Mouse (Mus musculus) retina, postnatal 7 days (tissue): ENCODE results near the gene Sox5.

Source experiments
- DNase-seq: peaks from one replicate; pipeline ENCODE4 v3.0.0-alpha.2; 2012; ENCODE audit warnings: low read depth, low spot score

The Sox5 gene

DNA sequence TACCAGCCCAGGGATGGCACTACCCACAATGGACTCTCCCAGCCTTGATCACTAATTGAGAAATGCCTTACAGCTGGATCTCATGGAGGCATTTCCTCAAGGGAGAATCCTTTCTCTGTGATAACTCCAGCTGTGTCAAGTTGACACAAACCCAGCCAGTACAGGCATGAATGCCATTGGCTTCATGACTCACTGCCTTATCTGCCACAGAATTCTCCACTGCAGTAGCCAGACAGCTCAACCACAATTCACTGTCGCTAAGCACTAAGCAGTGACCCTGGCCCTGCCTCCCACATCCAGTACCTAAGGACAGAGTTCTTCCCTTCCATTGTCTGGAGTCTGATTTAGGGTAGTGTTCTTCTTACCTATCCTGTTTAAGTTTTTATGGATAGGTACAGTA is 65.4 kb downstream of the Sox5 start:
- DNase-seq = no peak

DNA sequence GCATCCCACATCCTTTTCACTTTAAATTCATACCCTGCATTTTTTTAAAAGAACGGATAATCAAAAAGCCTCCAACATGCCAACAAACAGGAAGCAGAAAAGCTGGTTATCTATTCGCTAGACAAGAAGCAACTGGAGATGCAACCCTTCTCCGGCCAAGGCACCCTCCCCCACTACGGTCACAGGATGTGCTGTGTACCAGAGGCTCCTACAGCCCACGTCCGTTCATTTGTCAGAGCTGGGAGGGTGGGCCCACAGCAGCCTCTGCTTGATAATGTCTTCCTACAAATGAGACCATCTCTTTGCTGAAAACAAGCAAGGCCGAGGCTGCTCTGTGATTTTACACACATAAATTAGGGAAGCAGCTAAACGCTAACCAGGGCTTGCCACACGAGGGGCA is 69.9 kb downstream of the Sox5 start:
- no peak for DNase-seq

DNA sequence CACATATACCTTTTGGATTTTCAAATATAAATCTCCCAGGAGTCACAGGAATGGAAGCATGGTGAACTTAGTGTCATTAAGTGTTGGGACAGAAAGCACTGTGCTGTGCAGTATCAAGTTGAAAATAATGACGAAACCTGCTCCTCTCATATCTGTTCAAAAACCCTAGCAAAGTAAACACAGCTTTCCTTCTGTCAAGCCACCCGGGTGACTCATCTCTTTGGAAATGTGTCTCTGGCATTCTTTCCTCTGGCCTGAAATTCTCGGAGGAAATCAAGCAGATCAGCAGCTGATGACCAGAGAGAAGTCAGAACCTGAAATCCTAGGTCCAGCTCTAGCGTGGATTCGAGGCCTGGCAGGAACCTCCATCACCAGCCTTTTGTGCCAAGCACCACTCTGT is 71.0 kb downstream of the Sox5 start:
- DNase-seq = no peak

DNA sequence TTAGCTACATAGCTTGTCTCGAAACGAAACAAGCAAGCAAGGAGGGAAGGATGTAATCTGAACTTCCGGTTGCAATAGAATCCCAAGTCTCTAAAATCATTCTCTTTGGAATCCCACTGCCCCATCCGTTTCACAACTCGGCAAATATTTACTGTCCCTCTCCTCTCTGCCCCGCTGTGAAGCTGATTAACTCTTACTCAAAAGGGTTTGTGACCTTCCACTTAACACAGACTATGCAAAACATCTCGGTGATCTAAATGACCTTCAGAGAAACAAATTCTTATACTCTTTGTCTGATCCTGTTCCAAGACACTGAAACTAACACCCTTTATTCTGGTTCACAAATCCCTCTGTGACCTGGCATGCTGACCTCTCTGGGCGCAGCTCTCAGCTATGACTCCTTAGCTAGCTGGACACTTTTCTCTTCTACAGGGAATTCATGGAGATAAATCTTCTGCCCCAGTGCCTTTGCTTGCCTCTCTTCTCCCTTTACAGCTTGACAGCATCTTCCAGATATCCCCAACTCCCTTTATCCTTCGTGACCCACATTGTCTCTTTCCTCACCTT is 72.1 kb downstream of the Sox5 start:
- no peak for DNase-seq

DNA sequence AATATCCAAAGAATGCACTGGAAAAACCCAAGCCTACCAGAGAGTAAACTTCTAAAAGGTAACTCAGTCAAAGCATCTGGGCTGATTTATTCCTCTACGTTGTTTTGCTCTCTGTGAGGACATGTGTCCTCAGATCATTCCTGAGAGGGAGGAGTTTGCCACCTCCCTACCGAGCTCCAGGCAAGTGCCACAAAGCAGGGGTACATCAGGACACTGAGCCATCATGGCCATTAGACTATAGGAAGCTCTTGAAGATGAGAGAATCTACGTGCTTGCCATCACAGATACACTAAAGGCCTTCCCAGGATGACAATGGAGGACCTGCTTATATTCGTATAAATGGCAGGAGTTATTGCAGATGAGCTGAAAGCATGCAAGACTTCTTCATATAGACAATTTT is 73.4 kb downstream of the Sox5 start:
- no peak for DNase-seq

DNA sequence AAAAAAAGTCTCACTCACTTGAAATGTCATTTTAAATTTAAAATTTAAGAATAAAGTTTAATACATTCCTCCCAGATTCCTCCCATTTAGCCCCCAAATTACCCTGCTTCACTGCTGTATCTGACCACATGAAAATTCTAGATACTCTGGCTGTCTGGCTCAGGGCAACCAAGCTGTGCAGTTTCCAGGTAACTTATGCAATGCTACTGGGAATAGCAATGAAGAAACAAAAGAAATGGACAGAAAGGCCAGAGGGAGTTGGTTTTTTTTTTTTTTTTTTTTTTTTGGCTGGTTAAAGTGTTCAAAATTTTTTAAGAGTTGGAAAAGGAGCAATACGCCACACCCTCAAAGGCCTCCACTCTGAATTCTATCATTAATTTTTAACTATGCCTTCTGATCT is 73.8 kb downstream of the Sox5 start:
- DNase-seq = no peak

DNA sequence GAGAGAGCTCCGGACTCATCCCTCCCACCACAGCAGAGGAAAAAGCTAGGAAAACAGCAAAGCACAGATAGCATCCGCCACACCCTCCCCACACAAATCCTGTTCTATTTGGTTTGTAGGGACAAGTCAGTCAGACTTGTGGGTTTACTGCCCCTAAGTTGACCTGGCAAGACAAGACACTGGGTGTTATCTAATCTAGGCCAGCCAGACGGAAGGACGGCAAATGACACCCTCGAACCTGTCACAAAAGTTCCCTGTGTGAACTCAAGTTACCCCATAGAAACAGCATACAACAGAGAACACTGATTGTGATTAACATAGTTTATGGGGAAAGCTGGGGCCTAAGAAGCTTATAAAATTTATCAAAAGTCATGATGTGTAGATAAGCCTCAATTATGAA is 76.8 kb downstream of the Sox5 start:
- no peak for DNase-seq

DNA sequence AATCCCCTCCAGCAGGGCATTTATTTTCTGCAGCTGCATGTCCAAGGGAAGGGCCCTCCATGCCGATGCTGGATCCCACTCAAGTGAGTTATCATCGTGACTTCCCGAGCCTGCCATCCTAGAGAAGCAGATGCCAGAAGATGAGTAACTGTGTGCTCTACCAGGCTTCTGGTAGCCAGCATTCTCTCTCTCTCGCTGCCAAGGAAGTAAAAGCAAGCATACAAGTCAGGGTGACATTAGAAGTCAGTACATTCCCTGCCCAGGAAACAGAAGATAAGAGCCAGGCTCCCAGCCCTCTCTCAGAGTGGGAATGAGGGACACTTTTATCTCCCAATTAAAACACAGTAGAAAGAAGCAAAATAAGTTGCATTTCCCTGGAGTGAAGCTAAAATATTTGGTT is 86.1 kb downstream of the Sox5 start:
- DNase-seq = no peak

DNA sequence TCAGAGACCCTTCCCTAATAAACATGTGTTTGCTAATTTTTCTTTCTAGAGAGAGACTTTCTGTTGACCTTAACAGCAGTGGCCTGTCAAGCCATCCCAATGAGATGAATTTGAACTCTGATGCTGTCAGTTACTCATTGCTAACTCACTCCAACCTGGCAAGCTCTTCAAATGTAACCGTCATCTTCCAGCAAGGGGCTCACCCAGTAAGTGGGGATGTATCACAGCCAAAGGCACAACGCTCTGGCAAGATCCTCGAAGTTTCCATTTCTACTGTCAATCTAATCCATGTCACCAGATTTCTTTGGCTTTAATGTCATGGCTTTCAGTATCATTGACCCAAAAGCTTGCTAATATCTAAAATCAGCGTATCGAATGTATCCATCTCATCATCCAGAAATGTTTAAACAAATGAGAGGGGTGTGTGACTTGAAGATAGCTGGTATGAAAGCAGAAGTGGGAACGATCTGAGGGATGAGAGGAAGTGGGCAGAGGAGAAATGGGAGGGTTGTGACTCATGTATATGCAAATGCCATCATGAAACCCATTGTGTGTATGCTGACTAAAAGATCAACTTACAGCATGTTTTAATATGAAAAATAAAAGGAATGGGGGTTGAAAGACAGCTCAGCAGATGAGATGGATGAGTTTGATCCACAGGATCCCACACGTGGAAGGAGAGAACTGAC is 88.4 kb downstream of the Sox5 start:
- no peak for DNase-seq

DNA sequence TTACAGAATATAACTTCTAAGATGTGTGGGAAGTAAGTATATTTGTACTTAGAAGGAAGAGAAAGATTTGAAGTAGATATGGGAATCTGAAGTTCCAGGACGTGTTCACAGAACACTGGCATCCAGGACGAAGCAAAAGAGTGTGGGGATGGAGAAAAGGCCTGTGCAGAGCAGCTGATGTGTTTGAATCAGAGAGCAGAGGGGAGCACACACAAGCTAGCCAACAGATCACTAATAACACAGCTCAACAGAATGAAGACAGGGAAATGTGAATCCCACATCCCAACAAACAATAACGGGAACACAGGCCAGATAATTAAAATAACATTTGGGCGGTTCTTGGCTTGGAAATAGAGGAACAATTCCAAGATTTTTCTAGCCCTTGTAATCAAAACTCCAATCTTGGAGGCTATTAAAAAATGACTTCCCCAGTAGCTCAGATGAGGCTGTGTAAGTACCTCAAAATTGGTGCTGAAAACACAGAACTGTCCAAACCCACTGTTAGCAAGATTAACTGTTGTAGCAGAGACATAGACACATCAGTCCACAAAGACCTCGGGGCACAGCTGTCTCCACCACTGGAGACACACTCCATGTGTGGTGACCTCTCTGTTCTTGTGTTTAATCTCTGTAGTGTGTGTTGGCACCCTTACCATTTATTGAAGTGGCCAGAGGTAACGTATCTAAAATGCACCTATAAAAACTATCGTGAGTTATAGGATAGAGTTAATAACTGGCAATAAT is 90.3 kb downstream of the Sox5 start:
- no peak for DNase-seq

DNA sequence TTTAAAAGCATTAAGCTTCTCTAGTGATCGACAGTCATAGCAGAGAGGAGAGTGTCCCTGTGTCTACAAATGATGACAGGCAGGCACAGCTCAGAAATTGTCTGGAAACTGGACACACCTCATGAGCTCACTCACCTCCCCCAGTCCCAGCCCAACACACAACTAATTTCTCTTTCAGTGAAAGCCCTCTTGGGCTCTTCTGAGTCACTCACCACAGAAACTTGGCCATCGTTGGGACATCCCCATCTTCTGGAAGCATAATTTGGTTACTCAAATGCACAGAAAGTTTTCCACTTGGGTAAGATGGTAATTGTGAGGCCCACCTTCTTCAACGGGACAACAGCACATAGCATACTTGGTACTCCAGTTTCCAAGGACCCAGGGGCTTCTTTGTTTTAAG is 92.7 kb downstream of the Sox5 start:
- DNase-seq = no peak

DNA sequence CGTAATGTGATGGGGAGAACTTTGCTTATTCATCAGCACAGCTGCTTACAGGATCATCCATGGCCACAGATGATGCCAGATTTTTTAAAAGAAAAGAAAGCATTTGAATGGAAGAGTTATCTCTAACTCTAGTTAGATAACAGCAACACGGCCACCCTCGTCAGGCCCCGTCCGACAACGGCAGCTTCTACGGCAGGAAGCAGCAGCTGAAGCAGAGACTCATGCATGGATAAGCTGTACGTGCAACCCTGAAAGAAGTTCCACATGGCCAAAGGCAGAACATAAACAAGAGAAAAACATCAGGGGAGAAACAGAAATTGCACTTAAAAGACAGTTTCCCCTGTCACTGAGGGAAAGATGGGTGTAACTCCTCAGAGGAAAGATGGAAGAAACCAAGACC is 94.1 kb downstream of the Sox5 start:
- no peak for DNase-seq

DNA sequence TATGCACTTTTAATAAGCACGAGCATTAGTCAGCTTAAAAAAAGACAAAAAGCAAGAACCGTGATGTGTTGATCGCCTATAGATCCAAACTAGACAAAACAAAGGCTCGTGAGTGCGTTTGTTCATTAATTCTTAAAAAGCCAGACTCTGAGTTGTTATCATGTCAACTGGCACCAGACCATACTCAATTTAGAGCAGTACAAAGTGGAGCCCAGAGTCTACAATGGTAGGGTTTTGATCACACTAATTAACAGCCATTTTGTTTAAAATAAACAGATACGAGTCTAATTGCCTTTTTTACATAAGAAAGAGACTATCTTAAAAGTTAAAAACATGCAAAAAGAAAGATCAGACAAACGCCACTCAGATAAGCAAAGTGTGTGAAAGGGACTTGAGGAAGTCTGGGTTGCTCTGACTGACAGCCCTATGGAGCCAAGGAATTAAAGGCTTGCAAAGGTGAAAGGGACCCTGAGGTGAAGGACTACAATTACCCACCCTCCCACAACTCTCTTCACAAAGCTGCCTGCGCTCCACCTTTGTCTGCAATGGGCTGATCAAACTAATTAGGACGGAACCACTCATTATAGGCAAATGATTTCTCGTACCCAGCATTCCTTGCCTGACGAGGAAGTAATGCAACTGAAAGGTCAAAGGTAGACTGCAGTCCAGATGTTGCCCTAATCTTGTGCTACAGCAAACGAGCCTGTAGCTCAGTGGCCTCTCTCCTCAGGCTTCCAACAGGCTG is 100.6 kb downstream of the Sox5 start:
- DNase-seq = no peak

DNA sequence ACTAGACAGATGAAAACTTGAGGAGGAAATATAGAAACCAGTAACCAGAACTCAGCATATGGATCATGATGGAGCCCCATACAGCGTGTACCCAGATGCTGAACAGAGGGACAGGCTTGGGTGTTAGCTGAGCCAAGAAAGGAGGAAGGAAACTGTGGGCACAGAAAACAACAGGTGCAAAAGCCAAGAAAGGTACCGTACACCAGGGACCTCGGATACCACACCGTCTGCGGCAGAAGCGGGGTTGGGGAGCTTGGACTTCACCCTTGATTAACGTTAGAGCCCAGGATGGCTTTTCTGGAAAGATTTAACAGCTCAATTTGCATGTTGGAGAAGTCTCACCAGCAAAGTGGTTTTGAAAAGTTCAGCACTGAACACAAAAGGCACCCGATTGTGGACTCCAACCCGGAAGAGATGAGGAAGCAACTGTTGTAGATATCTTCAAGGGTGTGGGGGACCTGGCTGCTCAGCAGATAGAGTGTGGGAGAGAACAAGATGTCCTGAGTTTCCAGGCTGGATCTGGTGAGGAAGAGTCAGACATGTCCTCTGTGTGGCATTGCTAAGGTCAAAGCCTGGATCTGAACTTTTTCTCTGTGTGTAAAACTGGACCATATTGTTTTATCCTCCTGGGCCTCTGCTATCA is 104.2 kb downstream of the Sox5 start:
- DNase-seq = no peak

DNA sequence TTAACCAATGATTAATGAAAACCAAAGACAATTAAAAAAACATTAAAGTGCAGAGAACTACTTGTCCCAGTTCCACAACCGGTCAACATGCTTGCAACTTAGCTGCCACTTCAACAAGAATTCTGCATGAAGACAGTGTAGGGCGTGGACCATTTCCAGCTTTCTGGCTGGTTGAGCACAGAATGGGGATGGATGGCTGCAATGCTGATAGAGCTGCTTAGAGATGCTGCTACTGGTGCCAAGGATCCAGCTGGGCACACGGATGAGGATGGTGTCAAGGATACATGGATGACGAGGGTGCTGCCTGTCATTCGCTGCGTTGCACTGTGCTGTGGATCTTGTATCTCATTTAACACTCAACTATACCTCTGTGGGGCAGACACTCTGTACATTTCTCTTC is 106.7 kb downstream of the Sox5 start:
- DNase-seq = no peak

DNA sequence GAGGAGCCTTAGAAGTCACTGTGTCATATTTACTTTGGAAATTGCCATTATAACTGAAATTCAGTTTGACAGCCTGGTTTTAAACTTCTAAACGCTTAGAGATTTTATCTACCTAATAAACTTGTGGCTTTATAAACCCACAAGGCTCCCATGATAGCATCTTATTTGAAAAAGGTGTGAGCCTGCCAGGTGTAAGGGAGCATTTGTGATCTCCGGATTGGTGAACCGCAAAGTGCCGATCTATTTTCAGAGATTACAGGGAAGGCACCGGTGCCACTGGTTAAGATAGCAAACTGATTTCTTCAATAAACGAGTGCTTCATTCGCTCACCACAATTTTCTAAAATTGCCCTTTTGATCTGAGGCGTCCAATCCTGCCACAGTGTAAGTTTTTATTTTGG is 107.9 kb downstream of the Sox5 start:
- DNase-seq = no peak

DNA sequence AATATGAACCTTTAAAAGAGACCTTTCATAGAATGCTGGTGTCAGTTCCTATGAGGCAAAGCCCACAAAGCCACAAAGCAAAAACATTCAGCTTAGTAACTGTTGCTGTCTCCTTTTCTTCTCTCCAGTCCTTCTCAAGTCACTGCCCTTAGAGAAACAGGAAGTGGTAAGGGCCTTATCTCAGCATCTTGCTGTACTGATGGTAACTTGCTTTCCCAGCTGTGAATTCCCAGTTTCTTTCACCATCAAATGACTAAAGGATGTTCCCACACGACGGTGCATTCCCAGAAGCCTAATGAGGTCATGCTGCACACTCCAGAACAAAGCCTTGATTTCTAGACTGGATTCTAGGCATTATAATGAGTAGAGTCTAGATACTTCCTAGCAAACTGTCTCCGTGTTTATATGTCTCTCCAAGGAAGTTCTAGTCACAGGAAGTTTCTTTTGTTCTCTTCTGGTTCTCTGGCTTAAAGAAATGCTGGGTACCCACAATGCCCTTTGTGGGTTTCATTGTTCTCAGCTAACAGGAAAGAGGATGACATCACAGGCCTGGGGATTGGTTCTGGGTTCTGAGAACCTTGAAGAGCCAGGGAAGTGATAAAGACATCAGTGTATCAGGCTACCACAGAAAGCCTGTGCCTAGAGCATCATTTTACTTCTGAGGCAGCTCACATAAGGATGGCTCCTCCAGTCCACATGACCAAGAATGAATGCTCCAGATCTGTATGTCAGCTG is 111.2 kb downstream of the Sox5 start:
- no peak for DNase-seq

DNA sequence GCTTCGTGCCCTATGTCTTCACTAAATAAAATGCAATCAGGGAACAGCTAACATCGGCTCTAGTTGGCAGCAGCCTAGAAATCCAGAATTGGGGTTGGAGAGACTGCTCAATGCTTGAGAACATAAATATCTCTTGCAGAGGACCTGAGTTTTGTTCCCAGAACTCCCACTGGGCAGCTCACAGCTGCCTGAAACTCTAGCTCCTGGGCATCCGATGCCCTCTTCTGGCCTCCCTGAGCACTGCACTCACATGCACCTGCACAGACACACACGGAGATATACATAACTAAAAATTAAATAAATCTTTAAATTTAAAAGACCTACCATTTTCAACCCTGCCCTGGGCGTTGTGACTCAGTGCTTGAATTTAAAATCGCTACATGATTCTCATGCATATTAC is 115.2 kb downstream of the Sox5 start:
- DNase-seq = no peak

DNA sequence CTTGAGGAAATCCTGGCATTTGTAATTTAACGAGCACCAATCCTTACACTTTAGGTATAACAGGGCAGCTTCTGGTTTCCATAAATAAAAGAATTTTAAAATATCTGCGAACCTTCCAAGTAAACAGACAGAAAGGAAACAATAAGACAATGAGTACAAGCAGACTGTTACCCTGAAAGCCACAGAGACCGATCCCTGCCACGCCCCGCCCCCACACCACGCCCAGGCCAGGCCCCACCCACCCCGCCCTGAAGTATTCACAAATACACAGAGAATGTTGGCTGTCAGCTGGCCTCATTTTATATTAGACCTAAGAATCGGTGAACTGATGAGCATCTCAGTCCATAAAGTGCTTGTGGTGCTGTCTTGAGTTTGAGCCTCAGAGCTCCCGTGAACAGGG is 117.0 kb downstream of the Sox5 start:
- DNase-seq = no peak

DNA sequence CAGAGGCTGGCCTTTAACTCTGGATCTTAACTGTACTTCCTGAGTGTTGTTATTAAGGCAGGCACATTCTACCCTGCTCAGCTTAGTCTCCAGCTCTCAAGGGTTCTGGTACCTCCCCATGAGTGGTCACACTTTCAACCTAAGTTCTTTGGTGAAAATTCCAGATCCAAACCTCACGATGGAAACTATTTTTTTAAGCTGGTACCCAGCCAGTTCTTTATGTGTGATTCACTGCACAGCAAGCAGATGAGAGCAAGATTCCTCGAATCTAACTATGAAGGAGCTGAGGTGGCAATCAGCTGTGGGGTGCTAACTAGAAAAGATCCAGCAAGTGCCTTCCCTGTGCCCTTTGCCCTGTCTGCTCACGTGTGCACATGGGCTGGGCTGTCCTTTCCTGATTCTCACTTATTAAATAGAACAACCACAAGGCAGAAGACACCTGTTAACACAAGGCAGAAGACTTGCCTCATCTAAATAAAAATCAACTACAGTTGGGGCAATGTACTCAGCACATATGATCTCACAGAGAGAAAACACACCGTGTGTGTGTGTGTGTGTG is 118.2 kb downstream of the Sox5 start:
- no peak for DNase-seq
